Mouse (Mus musculus): ENCODE results near the gene Atp6v0a2.

GRCm38 (mm10) chr5:124741898-124742599, 113.7 kb downstream of the Atp6v0a2 start:
- 0 out of 2 replicates have a peak, but pooled peaks have one; percentile 4 for TF ChIP-seq CTCF (IDR thresholded peaks at IDR 0.05; ENCODE audit: insufficient read depth, low read length)
- TF ChIP-seq POLR2A (IDR thresholded peaks at IDR 0.05; ENCODE audit: borderline replicate concordance, extremely low read depth, low read depth, low read length), result no peak

Data from lung, adult 2 months (tissue).